Mouse (Mus musculus) CD4-positive, CD25-positive, alpha-beta regulatory T cell, adult 4 months (primary cell): Measurements from ENCODE around the gene Acacb. TPM values are rescaled to one million over a fixed set of nuclear protein-coding genes. Genes with fewer than 3 reads are reported as not detected.

Experiments used
- ATAC-seq: one replicate; pipeline ENCODE4 v1.8.0; 2017
- polyA plus RNA-seq, 2 experiments: library from polyadenylated mRNA; unstranded; fragments of 100-300 nt; shearing (Covaris generic); gene quantifications; one replicate each; pipeline ENCODE4 v1.2.1; 2017

Acacb gene
- under 1 TPM; 0.24 to 0.62 TPM for polyA plus RNA-seq

- no peak for ATAC-seq
Observed at GRCm38 (mm10) chr5:114146028-114146888, at the start of gene Acacb. Gene Acacb (plus strand): TSS chr5:114146535.

- ATAC-seq: peak; percentile 92
Observed at GRCm38 (mm10) chr5:114099709-114100389, 46.5 kb upstream of the Acacb start.

GRCm38 (mm10) chr5:114100390-114101099 is 45.8 kb upstream of the Acacb start:
- peak; percentile 44 for ATAC-seq

- no peak for ATAC-seq
Observed at GRCm38 (mm10) chr5:114101873-114102272, 44.5 kb upstream of the Acacb start.

GRCm38 (mm10) chr5:114102807-114103206 is 43.5 kb upstream of the Acacb start:
- ATAC-seq: no peak

- no peak for ATAC-seq
Observed at GRCm38 (mm10) chr5:114106391-114106935, 39.9 kb upstream of the Acacb start.

GRCm38 (mm10) chr5:114113334-114113733 is 33.0 kb upstream of the Acacb start:
- no peak for ATAC-seq

- ATAC-seq: no peak
Observed at GRCm38 (mm10) chr5:114115030-114115429, 31.3 kb upstream of the Acacb start.

- no peak for ATAC-seq
Observed at GRCm38 (mm10) chr5:114116586-114116985, 29.7 kb upstream of the Acacb start.

GRCm38 (mm10) chr5:114119806-114120205 is 26.5 kb upstream of the Acacb start:
- no peak for ATAC-seq

GRCm38 (mm10) chr5:114126008-114126407 is 20.3 kb upstream of the Acacb start:
- no peak for ATAC-seq

- ATAC-seq: no peak
Observed at GRCm38 (mm10) chr5:114126499-114127244, 19.7 kb upstream of the Acacb start.

GRCm38 (mm10) chr5:114127374-114128349 is 18.7 kb upstream of the Acacb start, which contains the start of gene Alkbh2:
Gene Alkbh2 (minus strand): TSS chr5:114128218.
- ATAC-seq: peak; percentile 23

GRCm38 (mm10) chr5:114129550-114130210 is 16.7 kb upstream of the Acacb start:
- no peak for ATAC-seq

GRCm38 (mm10) chr5:114130211-114130605 is 16.1 kb upstream of the Acacb start, which contains the start of gene Ung:
Gene Ung (plus strand): TSS chr5:114130386.
- ATAC-seq: peak; percentile 6

- peak; percentile 83 for ATAC-seq
Observed at GRCm38 (mm10) chr5:114130698-114131520, 15.4 kb upstream of the Acacb start.

GRCm38 (mm10) chr5:114131521-114131840 is 14.9 kb upstream of the Acacb start:
- ATAC-seq: peak; percentile 46

- no peak for ATAC-seq
Observed at GRCm38 (mm10) chr5:114132841-114133240, 13.5 kb upstream of the Acacb start.

GRCm38 (mm10) chr5:114134091-114134534 is 12.2 kb upstream of the Acacb start:
- no peak for ATAC-seq
